Mouse (Mus musculus): ENCODE results near the gene Fibcd1. TPM values are rescaled to one million over a fixed set of nuclear protein-coding genes. Genes with fewer than 3 reads are reported as not detected.

The Fibcd1 gene
- polyA plus RNA-seq, 1 experiment from 2014 or later, result 0.46 TPM

DNA sequence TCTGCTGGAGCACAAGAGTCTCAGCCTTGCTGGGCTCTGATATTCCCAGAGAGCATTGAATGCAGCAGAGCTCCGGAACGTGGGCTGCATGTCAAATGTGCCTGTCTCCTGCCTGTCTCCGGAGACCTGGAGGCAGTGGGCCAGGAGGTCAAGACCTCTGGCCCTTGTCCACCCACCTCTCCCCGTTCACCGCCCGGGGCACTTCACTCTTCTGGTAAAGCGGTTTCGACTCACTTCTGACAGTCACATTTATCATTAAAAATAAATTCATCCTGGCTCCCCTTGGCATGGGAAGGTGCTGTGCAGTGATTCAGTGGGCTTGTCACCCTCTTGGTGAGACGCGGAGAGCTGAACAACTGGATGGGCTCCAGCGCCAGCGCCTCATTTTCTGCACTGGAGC is 4.3 kb upstream of the Fibcd1 start:
- no peak overlapping the region for H3K9ac ChIP-seq
- no peaks in the 10 kb centered on the region for H3K36me3 ChIP-seq
- H3K27me3 ChIP-seq (replicated peaks), result peaks cover 23% of the 10 kb centered on the region
- 36% methylated on average over 12 of the region's 12 CpGs for WGBS
- H3K4me2 ChIP-seq (replicated peaks), result no peak overlapping the region
- H3K4me1 ChIP-seq (replicated peaks), result peaks cover 26% of the 10 kb centered on the region
- no peak overlapping the region for H3K4me3 ChIP-seq (replicated peaks)
- H3K27ac ChIP-seq, result no peak overlapping the region
- no peak for ATAC-seq
- H3K9me3 ChIP-seq, result no peaks in the 10 kb centered on the region

DNA sequence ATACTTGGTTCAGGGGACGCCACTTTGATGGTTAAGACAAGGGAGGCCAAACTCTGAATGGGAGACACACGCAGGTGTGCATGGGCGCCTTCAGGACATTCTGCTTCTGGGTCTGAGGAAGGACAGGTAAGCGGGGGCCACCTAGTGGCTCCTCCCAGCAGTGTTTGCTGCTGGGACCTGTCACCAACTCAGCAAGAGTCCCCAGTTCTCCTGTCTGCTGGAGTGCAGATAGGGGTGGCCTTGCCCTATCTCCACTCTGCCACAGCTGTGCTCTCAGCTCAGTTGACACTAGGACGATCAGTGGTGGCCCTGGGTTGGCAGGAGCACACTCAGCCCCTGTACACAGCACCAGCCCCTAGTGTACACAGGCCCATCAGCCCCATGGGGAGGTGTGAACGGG is 2.1 kb upstream of the Fibcd1 start:
- Histone ChIP-seq H3K36me3 (no peaks in the 10 kb centered on the region), H3K4me2 (replicated peaks) (no peak overlapping the region), H3K4me3 (replicated peaks) (no peak overlapping the region), H3K4me1 (replicated peaks) (peaks cover 21% of the 10 kb centered on the region), H3K27me3 (replicated peaks) (peaks cover 43% of the 10 kb centered on the region), H3K9ac (no peak overlapping the region), H3K9me3 (no peaks in the 10 kb centered on the region), H3K27ac (no peak overlapping the region)
- 14% methylated on average over 6 of the region's 6 CpGs for WGBS
- peak; percentile 51 for ATAC-seq

DNA sequence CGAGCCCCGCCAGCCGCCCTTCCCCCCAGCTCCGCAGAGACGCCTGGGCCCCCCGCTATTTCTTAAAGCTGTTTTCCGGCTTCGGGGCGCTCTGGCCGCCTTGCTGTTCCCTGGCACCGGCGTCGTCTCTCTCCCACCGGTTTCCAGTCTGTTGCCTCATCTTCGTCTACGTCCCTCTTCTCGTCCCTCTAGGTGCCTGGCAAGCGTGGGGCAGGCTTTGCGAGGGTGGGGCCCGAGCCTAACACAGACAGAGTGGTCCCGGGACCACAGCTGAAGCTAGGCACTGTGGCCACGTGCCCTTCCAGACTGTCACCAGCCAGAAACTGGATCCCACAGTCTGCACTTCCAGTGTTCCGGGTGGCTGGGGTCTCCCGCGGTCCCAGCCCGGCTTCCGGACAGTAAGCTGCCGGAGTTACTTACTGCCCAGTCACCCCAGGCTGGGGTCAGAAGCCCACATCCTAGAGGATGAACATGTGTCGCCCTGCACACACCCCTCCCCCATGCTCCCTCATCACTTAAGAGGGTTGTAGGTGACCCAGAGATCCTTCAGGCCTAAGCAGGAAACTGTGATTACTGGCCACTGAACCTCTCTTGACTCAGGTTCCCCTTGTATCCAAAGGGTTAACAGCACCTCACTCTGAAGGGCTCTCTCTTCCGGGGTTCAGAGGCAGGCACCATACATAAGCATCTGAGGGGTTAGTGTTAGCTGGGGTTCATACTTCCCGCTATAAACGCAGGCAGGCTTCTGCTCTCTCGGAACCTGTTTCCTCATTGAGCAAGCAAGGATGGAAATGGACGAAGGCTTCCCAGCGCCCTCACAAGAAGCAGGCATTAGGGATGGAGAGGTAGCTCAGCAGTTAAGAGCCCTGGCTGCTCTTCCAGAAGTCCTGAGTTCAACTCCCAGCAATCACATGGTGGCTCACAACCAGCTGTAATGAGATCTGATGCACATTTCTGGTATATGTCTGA is 1.2 kb upstream of the Fibcd1 start:
- 4% methylated on average over 35 of the region's 35 CpGs for WGBS

DNA sequence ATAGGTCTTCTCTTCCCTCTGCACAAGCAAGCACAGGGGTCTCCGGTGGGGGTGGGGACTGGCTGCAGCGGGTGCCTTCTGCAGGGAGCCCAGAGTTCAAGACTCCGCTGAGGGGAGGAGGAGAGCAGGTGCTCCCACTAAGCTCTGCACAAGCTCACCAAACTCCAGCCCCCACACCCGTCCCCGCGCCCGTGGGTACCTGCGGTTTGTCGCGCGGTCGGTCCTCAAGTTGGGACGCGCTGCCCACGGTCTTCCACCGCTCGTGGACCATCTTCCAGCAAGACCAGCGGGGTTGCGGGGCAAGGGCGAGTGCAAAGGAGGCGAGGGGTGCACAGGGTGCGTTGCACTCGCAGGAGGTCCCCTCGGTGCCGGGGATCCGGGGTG is 301 bp downstream of the Fibcd1 start:
- Histone ChIP-seq H3K36me3 (no peaks in the 10 kb centered on the region), H3K4me3 (replicated peaks) (peak overlapping the region; percentile 47), H3K9me3 (no peaks in the 10 kb centered on the region), H3K27me3 (replicated peaks) (peaks cover 43% of the 10 kb centered on the region), H3K27ac (no peak overlapping the region), H3K4me2 (replicated peaks) (peak overlapping the region; percentile 95), H3K9ac (peak overlapping the region; percentile 29), H3K4me1 (replicated peaks) (peaks cover 17% of the 10 kb centered on the region)
- 0 out of 2 replicates have a peak, but pooled peaks have one; percentile 13 for ATAC-seq
- 2% methylated on average over 26 of the region's 26 CpGs for WGBS

More for the DNA sequence above, 1.2 kb upstream of the Fibcd1 start:
- ATAC-seq, result no peak
- Histone ChIP-seq H3K4me1 (replicated peaks) (peaks cover 21% of the 10 kb centered on the region), H3K9me3 (no peaks in the 10 kb centered on the region), H3K4me2 (replicated peaks) (peak overlapping the region; percentile 95), H3K27ac (no peak overlapping the region), H3K36me3 (no peaks in the 10 kb centered on the region), H3K9ac (peak overlapping the region; percentile 29), H3K27me3 (replicated peaks) (peaks cover 43% of the 10 kb centered on the region), H3K4me3 (replicated peaks) (peak overlapping the region; percentile 47)

DNA sequence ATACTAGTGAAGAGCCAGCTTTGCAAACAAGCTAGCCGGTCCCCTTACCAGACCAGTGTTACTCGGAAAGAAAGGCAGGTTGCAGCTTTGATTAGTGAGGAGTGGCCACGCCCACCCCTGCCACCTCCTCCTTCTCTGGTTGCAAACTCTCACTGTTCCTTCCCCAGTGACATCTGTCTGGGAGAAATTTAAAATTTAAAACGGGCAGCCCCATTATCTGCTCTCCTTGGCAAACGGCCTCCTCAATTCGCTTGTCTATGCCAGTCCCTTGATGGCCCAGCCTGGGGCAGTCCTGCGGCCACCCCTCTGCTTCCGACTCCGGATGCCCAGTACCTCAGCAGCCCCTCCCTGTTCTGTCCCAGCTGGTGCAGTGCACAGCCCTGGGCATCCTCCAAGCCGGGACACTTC is 1.1 kb downstream of the Fibcd1 start:
- Histone ChIP-seq H3K4me3 (replicated peaks) (no peak overlapping the region), H3K27ac (no peak overlapping the region), H3K4me1 (replicated peaks) (peaks cover 17% of the 10 kb centered on the region), H3K36me3 (no peaks in the 10 kb centered on the region), H3K27me3 (replicated peaks) (peaks cover 43% of the 10 kb centered on the region), H3K4me2 (replicated peaks) (no peak overlapping the region; the same call in 1 of the 2 replicates), H3K9ac (no peak overlapping the region), H3K9me3 (no peaks in the 10 kb centered on the region)
- 0 out of 2 replicates have a peak, but pooled peaks have one; percentile 21 for ATAC-seq
- 7% methylated on average over 10 of the region's 10 CpGs for WGBS

DNA sequence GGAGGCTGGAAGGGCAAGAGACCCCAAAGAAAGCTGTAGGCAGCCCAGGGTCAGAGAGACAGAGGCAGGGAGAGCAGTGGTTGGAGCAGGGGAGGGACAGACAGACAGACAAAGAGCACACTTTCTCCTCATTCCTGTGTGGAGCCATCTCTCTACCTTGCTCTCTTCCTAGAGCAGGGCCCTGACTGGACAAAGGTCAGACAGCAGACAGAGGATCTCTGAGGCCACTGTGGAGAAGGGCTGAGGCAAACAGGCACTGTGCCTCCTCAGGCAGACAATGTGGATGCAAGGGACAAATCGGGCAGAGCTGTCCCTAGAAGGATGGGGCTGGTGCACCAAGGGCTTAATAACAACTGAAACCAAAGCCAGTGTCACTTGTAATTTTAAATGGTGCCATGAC is 6.9 kb downstream of the Fibcd1 start:
- H3K27me3 ChIP-seq (replicated peaks), result peaks cover 8% of the 10 kb centered on the region
- no peak overlapping the region for H3K27ac ChIP-seq
- no peak for ATAC-seq
- no peak overlapping the region for H3K9ac ChIP-seq
- H3K9me3 ChIP-seq, result no peaks in the 10 kb centered on the region
- WGBS, result 62% methylated on average over 1 of the region's 1 CpGs
- H3K4me2 ChIP-seq (replicated peaks), result no peak overlapping the region; the same call in 1 of the 2 replicates
- H3K36me3 ChIP-seq, result no peaks in the 10 kb centered on the region
- no peak overlapping the region for H3K4me3 ChIP-seq (replicated peaks)
- H3K4me1 ChIP-seq (replicated peaks), result no peaks in the 10 kb centered on the region

DNA sequence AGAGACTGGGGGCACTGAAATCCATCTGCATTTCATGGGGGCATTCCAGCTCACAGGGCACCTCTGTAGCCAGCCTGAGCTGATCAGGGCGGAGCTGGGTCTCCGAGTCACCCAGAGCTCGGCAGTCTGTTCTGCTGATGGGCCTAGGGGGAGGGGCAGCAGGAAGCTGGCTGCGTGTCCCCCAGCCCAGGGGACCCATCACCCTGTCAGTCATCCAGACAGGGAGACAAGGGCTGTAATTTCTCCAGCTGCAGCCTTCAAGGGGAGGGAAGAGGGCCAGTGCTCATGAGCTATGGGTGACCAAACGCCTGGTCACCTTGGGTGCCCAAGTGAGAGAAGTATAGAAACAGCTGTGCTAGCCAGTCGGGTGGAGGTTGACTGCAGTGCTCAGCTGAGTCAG is 8.8 kb downstream of the Fibcd1 start:
- H3K9me3 ChIP-seq, result no peaks in the 10 kb centered on the region

DNA sequence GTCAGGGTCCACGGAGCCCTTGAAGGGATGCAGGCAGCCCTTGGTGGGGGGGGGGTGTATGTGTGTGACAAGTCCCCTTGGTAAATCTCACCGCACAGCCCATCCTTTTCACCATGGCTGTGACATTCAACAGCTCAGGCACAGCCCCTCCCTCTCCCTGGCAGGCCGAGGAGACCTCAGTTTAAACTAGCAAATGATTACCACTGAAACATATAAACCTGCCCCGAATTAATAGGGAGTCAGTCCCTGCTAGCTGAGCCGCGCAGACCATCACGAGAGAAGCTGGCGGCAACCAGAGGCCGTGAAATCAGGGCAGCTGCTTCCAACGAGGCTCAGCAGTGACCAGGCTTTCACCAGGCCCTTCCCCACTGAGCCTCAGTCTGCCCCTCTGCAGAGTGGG is 9.7 kb downstream of the Fibcd1 start:
- Histone ChIP-seq H3K36me3 (no peaks in the 10 kb centered on the region), H3K9ac (no peak overlapping the region), H3K4me3 (replicated peaks) (no peak overlapping the region), H3K9me3 (no peaks in the 10 kb centered on the region), H3K4me2 (replicated peaks) (no peak overlapping the region), H3K27me3 (replicated peaks) (no peaks in the 10 kb centered on the region; the same call in 1 of the 2 replicates), H3K27ac (no peak overlapping the region), H3K4me1 (replicated peaks) (no peaks in the 10 kb centered on the region)
- 56% methylated on average over 10 of the region's 10 CpGs for WGBS
- no peak for ATAC-seq

More for the DNA sequence above, 8.8 kb downstream of the Fibcd1 start:
- H3K4me1 ChIP-seq (replicated peaks), result no peaks in the 10 kb centered on the region
- no peaks in the 10 kb centered on the region; the same call in 1 of the 2 replicates for H3K27me3 ChIP-seq (replicated peaks)
- no peaks in the 10 kb centered on the region for H3K36me3 ChIP-seq
- H3K27ac ChIP-seq, result no peak overlapping the region
- no peak for ATAC-seq
- WGBS, result 38% methylated on average over 6 of the region's 6 CpGs
- no peak overlapping the region for H3K4me2 ChIP-seq (replicated peaks)
- no peak overlapping the region for H3K4me3 ChIP-seq (replicated peaks)
- no peak overlapping the region for H3K9ac ChIP-seq

DNA sequence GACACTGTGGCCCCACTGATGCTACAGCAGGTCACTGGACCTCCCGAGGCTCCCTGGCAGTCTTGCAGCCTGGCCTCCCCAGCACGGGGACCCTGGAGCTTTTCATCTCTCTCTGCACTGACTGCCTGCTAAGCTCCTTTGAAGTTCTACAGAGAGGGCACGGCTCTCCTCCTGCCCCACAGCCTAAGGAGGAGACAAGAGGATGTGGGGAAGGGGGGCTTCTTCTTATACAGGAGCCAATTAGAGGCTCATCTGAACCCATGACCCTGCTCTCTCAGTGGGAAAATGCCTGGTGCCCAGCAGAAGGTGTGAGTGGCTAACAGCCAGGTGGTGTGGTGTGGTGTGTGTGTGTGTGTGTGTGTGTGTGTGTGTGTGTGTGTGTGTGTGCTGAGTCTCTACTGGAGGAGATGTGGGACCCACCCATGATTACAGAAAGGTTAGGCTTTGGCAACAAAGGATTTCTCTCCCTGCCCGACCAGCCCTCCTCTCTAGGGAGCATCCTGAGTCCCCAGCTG is 17.4 kb downstream of the Fibcd1 start:
- no peaks in the 10 kb centered on the region for H3K9me3 ChIP-seq
- no peak overlapping the region for H3K9ac ChIP-seq
- no peak for ATAC-seq
- no peaks in the 10 kb centered on the region for H3K36me3 ChIP-seq
- H3K4me1 ChIP-seq (replicated peaks), result peaks cover 7% of the 10 kb centered on the region; the same call in 1 of the 2 replicates
- no peak overlapping the region for H3K4me3 ChIP-seq (replicated peaks)
- H3K27ac ChIP-seq, result no peak overlapping the region
- no peak overlapping the region for H3K4me2 ChIP-seq (replicated peaks)
- H3K27me3 ChIP-seq (replicated peaks), result peaks cover 1% of the 10 kb centered on the region; the same call in 1 of the 2 replicates
- WGBS, result 23% methylated on average over 4 of the region's 4 CpGs

DNA sequence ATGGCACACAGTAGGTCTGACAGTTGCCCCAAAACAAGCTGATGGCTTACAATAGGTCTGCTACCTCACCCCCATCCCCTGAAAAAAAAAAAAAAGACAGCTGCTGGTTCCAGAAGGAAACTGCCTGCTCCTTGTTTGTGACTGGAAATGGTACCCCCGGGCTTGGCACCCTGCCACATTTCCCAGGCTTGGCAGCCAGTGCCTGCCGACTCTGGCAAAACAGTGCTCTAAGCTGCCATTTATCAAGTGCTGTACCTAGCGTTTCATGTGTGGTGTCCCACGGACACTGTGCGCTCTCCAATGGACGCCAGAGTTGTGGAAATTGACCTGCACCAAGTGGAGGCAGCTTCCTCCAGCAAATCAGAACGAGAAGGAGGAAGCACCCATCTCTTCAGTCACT is 17.9 kb downstream of the Fibcd1 start:
- H3K9ac ChIP-seq, result no peak overlapping the region
- no peaks in the 10 kb centered on the region for H3K9me3 ChIP-seq
- ATAC-seq, result 0 out of 2 replicates have a peak, but pooled peaks have one; percentile 28
- H3K4me1 ChIP-seq (replicated peaks), result peaks cover 10% of the 10 kb centered on the region
- no peak overlapping the region for H3K4me2 ChIP-seq (replicated peaks)
- H3K27me3 ChIP-seq (replicated peaks), result peaks cover 4% of the 10 kb centered on the region
- no peak overlapping the region for H3K4me3 ChIP-seq (replicated peaks)
- H3K27ac ChIP-seq, result no peak overlapping the region
- H3K36me3 ChIP-seq, result no peaks in the 10 kb centered on the region
- WGBS, result 49% methylated on average over 7 of the region's 7 CpGs

DNA sequence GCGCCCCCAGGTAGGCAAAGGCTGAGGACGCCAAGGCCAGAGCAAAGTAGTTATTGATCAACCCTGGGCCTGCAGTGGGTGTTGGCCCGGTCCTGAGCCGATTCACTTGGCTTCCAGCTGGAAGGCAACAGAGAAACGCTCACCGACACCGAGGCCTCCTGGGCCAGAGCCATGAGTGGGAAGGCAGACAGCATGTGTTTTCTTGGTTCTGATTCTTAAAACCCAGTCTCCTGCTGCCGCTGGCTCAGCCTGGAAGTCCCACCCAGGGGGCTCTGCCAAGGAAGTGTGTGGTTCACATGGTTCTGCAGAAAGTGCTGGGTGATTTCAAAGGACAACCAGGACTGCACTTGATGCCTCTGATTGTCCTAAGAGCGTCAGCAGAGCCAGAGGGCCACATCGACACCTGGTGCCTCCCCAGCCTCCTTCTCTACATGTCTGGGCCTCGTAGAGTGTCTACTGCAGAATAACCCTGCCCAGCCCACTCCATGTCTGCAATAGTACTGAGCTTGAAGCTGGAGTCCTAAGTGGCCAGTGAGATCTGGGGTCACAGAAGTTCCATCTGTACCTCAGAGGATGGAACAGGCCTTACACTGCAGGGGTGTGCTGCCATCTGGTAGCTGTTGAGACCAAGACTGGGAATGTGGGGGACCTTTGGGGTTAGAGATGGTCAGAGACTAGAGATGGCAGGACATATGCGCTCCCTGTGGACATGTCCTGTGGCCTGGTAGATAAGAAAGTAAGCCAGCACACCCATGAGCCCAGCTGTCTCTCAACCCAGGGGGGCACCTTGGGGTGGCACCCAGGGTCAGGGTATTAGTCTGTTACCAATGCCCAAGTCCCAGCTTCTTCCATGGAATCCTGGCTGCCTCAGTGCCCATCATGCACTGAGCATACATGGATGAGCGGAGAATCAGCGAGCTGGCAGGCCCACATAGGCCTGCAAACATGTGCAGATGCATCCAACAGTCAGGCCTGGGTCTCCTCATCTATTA is 19.4 kb downstream of the Fibcd1 start:
- no peak for ATAC-seq
- Histone ChIP-seq H3K27me3 (replicated peaks) (peaks cover 8% of the 10 kb centered on the region), H3K4me3 (replicated peaks) (no peak overlapping the region), H3K4me2 (replicated peaks) (no peak overlapping the region), H3K4me1 (replicated peaks) (peaks cover 16% of the 10 kb centered on the region), H3K9ac (no peak overlapping the region), H3K27ac (no peak overlapping the region), H3K36me3 (no peaks in the 10 kb centered on the region), H3K9me3 (no peaks in the 10 kb centered on the region)
- WGBS, result 75% methylated on average over 14 of the region's 14 CpGs
